Mouse (Mus musculus): ENCODE results near the gene Pstk. TPM values are rescaled to one million over a fixed set of nuclear protein-coding genes. Genes with fewer than 3 reads are reported as not detected.
A peak's percentile ranks its signal among the peaks of the same experiment; 100 is the strongest.
"Not testable (repeated sequence)": the region's sequence is repeated elsewhere in the genome, so short reads cannot be mapped to it uniquely, and the experiment has no call there.

Pstk gene
- polyA plus RNA-seq, 1 experiment = 11.0 TPM

- Histone ChIP-seq H3K4me3 (ENCODE audit: control insufficient read depth, low read depth, low read length) (no peak overlapping the region), H3K36me3 (ENCODE audit: control insufficient read depth, insufficient read depth, low read length) (peaks cover 7% of the 10 kb centered on the region), H3K27ac (ENCODE audit: control insufficient read depth, insufficient read depth, low read depth, low read length) (no peak overlapping the region), H3K27me3 (ENCODE audit: control insufficient read depth, insufficient read depth, low read length) (no peaks in the 10 kb centered on the region), H3K4me1 (ENCODE audit: control insufficient read depth, insufficient read depth, low read length) (no peaks in the 10 kb centered on the region)
- TF ChIP-seq CTCF (IDR thresholded peaks at IDR 0.05; ENCODE audit: control insufficient read depth, insufficient read depth, insufficient replicate concordance, low read depth, low read length) (no peak), POLR2A (IDR thresholded peaks at IDR 0.05; ENCODE audit: control insufficient read depth, low read depth, low read length) (no peak)
Measured at GRCm38 (mm10) chr7:131345856-131346541, 24.9 kb upstream of the Pstk start.

- H3K4me3 ChIP-seq (ENCODE audit: control insufficient read depth, low read depth, low read length) = no peak overlapping the region
- H3K27me3 ChIP-seq (ENCODE audit: control insufficient read depth, insufficient read depth, low read length) = no peaks in the 10 kb centered on the region
- H3K36me3 ChIP-seq (ENCODE audit: control insufficient read depth, insufficient read depth, low read length) = peaks cover 2% of the 10 kb centered on the region
- TF ChIP-seq POLR2A (IDR thresholded peaks at IDR 0.05; ENCODE audit: control insufficient read depth, low read depth, low read length) (no peak), CTCF (IDR thresholded peaks at IDR 0.05; ENCODE audit: control insufficient read depth, insufficient read depth, insufficient replicate concordance, low read depth, low read length) (no peak)
- H3K27ac ChIP-seq (ENCODE audit: control insufficient read depth, insufficient read depth, low read depth, low read length) = no peak overlapping the region
- no peaks in the 10 kb centered on the region for H3K4me1 ChIP-seq (ENCODE audit: control insufficient read depth, insufficient read depth, low read length)
Measured at GRCm38 (mm10) chr7:131356105-131356504, 14.8 kb upstream of the Pstk start.

GRCm38 (mm10) chr7:131362269-131362614, 8.7 kb upstream of the Pstk start:
- TF ChIP-seq POLR2A (IDR thresholded peaks at IDR 0.05; ENCODE audit: control insufficient read depth, low read depth, low read length) = no peak
- TF ChIP-seq CTCF (IDR thresholded peaks at IDR 0.05; ENCODE audit: control insufficient read depth, insufficient read depth, insufficient replicate concordance, low read depth, low read length) = no peak
- Histone ChIP-seq H3K27me3 (ENCODE audit: control insufficient read depth, insufficient read depth, low read length) (no peaks in the 10 kb centered on the region), H3K4me1 (ENCODE audit: control insufficient read depth, insufficient read depth, low read length) (peaks cover 6% of the 10 kb centered on the region), H3K36me3 (ENCODE audit: control insufficient read depth, insufficient read depth, low read length) (peaks cover 1% of the 10 kb centered on the region), H3K4me3 (ENCODE audit: control insufficient read depth, low read depth, low read length) (peak overlapping the region; percentile 84), H3K27ac (ENCODE audit: control insufficient read depth, insufficient read depth, low read depth, low read length) (peak overlapping the region; percentile 87)

GRCm38 (mm10) chr7:131362615-131363300, 8.2 kb upstream of the Pstk start, which contains the start of gene 2310057M21Rik:
Gene 2310057M21Rik (minus strand): TSS chr7:131362759.
- Histone ChIP-seq H3K36me3 (ENCODE audit: control insufficient read depth, insufficient read depth, low read length) (no peaks in the 10 kb centered on the region; the same call in 1 of the 2 replicates), H3K27me3 (ENCODE audit: control insufficient read depth, insufficient read depth, low read length) (no peaks in the 10 kb centered on the region), H3K4me3 (ENCODE audit: control insufficient read depth, low read depth, low read length) (peak within 1 kb of the TSS; percentile 84), H3K27ac (ENCODE audit: control insufficient read depth, insufficient read depth, low read depth, low read length) (peak within 1 kb of the TSS; percentile 90), H3K4me1 (ENCODE audit: control insufficient read depth, insufficient read depth, low read length) (peaks cover 6% of the 10 kb centered on the region)
- no peak; the same call in 1 of the 2 replicates for TF ChIP-seq POLR2A (IDR thresholded peaks at IDR 0.05; ENCODE audit: control insufficient read depth, low read depth, low read length)
- no peak for TF ChIP-seq CTCF (IDR thresholded peaks at IDR 0.05; ENCODE audit: control insufficient read depth, insufficient read depth, insufficient replicate concordance, low read depth, low read length)

- H3K4me1 ChIP-seq (ENCODE audit: control insufficient read depth, insufficient read depth, low read length) = peaks cover 6% of the 10 kb centered on the region
- H3K4me3 ChIP-seq (ENCODE audit: control insufficient read depth, low read depth, low read length) = no peak overlapping the region
- H3K36me3 ChIP-seq (ENCODE audit: control insufficient read depth, insufficient read depth, low read length) = no peaks in the 10 kb centered on the region
- H3K27me3 ChIP-seq (ENCODE audit: control insufficient read depth, insufficient read depth, low read length) = no peaks in the 10 kb centered on the region
- H3K27ac ChIP-seq (ENCODE audit: control insufficient read depth, insufficient read depth, low read depth, low read length) = no peak overlapping the region
- TF ChIP-seq POLR2A (IDR thresholded peaks at IDR 0.05; ENCODE audit: control insufficient read depth, low read depth, low read length) (no peak), CTCF (IDR thresholded peaks at IDR 0.05; ENCODE audit: control insufficient read depth, insufficient read depth, insufficient replicate concordance, low read depth, low read length) (no peak)
Measured at GRCm38 (mm10) chr7:131364131-131364530, 6.8 kb upstream of the Pstk start.

- H3K4me3 ChIP-seq (ENCODE audit: control insufficient read depth, low read depth, low read length) = peak overlapping the region; percentile 85
- TF ChIP-seq CTCF (IDR thresholded peaks at IDR 0.05; ENCODE audit: control insufficient read depth, insufficient read depth, insufficient replicate concordance, low read depth, low read length) (no peak), POLR2A (IDR thresholded peaks at IDR 0.05; ENCODE audit: control insufficient read depth, low read depth, low read length) (no peak)
- no peaks in the 10 kb centered on the region for H3K27me3 ChIP-seq (ENCODE audit: control insufficient read depth, insufficient read depth, low read length)
- peaks cover 5% of the 10 kb centered on the region for H3K4me1 ChIP-seq (ENCODE audit: control insufficient read depth, insufficient read depth, low read length)
- H3K27ac ChIP-seq (ENCODE audit: control insufficient read depth, insufficient read depth, low read depth, low read length) = peak overlapping the region; percentile 74
- no peaks in the 10 kb centered on the region for H3K36me3 ChIP-seq (ENCODE audit: control insufficient read depth, insufficient read depth, low read length)
Measured at GRCm38 (mm10) chr7:131371470-131371860, 524 bp downstream of the Pstk start.

GRCm38 (mm10) chr7:131371880-131372651, 1.1 kb downstream of the Pstk start:
- Histone ChIP-seq H3K4me1 (ENCODE audit: control insufficient read depth, insufficient read depth, low read length) (peaks cover 5% of the 10 kb centered on the region), H3K27ac (ENCODE audit: control insufficient read depth, insufficient read depth, low read depth, low read length) (no peak overlapping the region), H3K27me3 (ENCODE audit: control insufficient read depth, insufficient read depth, low read length) (no peaks in the 10 kb centered on the region), H3K4me3 (ENCODE audit: control insufficient read depth, low read depth, low read length) (no peak overlapping the region), H3K36me3 (ENCODE audit: control insufficient read depth, insufficient read depth, low read length) (no peaks in the 10 kb centered on the region)
- TF ChIP-seq POLR2A (IDR thresholded peaks at IDR 0.05; ENCODE audit: control insufficient read depth, low read depth, low read length) (no peak), CTCF (IDR thresholded peaks at IDR 0.05; ENCODE audit: control insufficient read depth, insufficient read depth, insufficient replicate concordance, low read depth, low read length) (no peak)

GRCm38 (mm10) chr7:131391761-131392160, 20.8 kb downstream of the Pstk start:
- not testable (repeated sequence) for H3K27ac ChIP-seq (ENCODE audit: control insufficient read depth, insufficient read depth, low read depth, low read length); H3K27me3 ChIP-seq (ENCODE audit: control insufficient read depth, insufficient read depth, low read length); H3K36me3 ChIP-seq (ENCODE audit: control insufficient read depth, insufficient read depth, low read length); H3K4me3 ChIP-seq (ENCODE audit: control insufficient read depth, low read depth, low read length); H3K4me1 ChIP-seq (ENCODE audit: control insufficient read depth, insufficient read depth, low read length)
